Mouse (Mus musculus) layer of hippocampus, adult 2 months (tissue): ENCODE data around the gene Tspan2. TPM values are rescaled to one million over a fixed set of nuclear protein-coding genes. Genes with fewer than 3 reads are reported as not detected.

ENCODE experiments used
- DNase-seq, 2 experiments: peaks; one replicate each; pipeline ENCODE4 v3.0.0; 2022; ENCODE audit warnings: low spot score in 2 of 2
- H3K27ac ChIP-seq: fragments of 200-600 bp; 2 replicates; pipeline ENCODE4 v1.8.1; 2022
- H3K4me3 ChIP-seq: fragments of 200-600 bp; 2 replicates; pipeline ENCODE4 v1.8.1; 2022; ENCODE audit warnings: mild to moderate bottlenecking
- CTCF ChIP-seq: fragments of 200-600 bp; conservative IDR thresholded peaks from 2 replicates; pipeline ENCODE4 v1.8.1; 2022; ENCODE audit warnings: antibody characterized with exemption, mild to moderate bottlenecking, moderate library complexity
- total RNA-seq, 2 experiments: library from RNA; stranded (reverse); gene quantifications; 2 replicates each; pipeline ENCODE4 v1.2.3; 2021

Tspan2 gene
- total RNA-seq, 2 experiments from 2014 or later = 70.5 to 76.2 TPM

DNA sequence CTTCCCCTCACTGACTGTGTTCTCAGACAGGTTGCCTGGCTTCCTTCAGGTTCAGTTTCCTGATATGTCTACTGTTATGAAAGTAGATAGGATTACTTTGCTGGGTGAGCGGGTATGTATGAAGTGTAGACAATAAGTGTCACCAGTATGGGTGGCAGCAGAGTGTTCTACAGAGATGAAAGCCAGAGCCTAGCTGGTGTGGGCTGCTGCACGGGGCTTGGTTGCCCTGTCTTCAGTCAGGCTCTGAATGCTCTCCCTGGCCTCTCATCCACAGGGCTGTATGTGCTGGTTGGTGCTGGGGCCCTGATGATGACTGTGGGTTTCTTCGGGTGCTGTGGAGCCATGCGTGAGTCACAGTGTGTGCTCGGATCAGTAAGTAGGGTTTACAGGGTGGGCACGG, 22.7 kb downstream of the Tspan2 start:
- Histone ChIP-seq H3K27ac (peak overlapping the region; percentile 61), H3K4me3 (no peak overlapping the region)
- no peak for TF ChIP-seq CTCF
- DNase-seq = no peak

DNA sequence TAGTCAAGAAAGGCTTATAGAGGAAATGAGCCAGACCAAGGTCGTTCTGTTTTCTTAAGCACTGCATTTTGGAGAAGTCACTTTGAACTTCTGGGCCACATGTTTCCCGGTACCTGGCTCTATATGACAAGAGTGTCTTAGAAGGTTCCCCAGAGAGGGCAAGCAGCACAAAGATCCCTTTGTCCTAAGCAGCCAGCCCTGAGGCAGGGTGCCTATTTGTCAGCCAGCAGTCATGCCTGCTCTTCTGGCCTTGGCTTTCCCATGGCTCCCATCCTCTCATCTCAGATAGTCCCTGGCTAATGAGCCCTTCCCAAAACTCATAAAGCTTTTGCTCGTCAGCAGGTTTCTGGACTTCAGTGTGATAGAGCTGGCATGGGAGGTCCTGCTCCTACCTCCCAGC, 25.9 kb downstream of the Tspan2 start:
- no peak for TF ChIP-seq CTCF
- no peak overlapping the region for H3K4me3 ChIP-seq

DNA sequence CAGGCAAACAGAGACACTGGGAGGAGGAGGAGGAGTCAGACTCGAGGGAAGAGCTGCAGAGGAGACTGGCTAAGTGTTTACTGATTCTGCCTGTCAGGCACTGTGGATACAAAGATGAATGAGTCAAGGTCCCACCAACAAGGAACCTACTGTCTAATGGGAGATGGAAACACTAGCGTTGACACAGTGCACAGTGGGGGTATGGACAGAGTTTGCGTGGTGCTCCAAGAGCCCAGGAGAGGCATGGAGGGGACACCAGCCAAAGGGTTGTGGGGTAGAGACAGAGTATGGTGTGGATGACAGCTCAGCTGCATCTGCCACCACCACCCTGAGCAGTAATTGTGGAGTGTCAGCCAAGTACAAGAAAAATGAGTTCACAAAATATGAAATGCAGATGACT, 28.1 kb downstream of the Tspan2 start:
- Histone ChIP-seq H3K27ac (peak overlapping the region; percentile 80), H3K4me3 (no peak overlapping the region)
- DNase-seq = peak in 1 of 2 experiments; percentile 22
- no peak for TF ChIP-seq CTCF

More for the DNA sequence above, 25.9 kb downstream of the Tspan2 start:
- no peak for DNase-seq
- H3K27ac ChIP-seq = peak overlapping the region; percentile 46; the same call in 1 of the 2 replicates

GRCm38 (mm10) chr3:102763713-102764400, 29.5 kb downstream of the Tspan2 start:
- peak overlapping the region; percentile 80 for H3K27ac ChIP-seq
- 0 out of 2 replicates have a peak, but pooled peaks have one; percentile 7 for TF ChIP-seq CTCF
- DNase-seq = peak; percentile 28 to 67

DNA sequence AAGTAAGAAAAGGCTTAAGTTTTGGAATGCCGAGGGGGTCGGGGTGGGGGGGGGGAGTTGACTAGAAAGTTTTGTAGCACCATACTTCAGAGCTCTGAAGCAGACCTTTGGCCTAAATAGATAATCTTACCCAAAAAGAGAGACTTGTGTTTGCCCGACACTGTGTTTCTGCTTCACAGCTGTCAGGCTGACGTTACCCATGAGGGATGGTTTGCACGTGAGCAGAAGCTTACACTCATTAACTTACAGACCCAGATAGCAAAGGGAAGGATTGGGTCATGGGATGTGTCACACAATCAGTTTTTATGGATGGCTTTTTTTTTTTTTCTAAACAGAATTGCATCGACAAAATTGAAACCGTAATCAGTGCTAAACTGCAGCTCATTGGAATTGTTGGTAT, 30.5 kb downstream of the Tspan2 start:
- DNase-seq = no peak
- no peak for TF ChIP-seq CTCF
- Histone ChIP-seq H3K27ac (no peak overlapping the region), H3K4me3 (no peak overlapping the region)

More at GRCm38 (mm10) chr3:102763713-102764400, 29.5 kb downstream of the Tspan2 start:
- H3K4me3 ChIP-seq = no peak overlapping the region

DNA sequence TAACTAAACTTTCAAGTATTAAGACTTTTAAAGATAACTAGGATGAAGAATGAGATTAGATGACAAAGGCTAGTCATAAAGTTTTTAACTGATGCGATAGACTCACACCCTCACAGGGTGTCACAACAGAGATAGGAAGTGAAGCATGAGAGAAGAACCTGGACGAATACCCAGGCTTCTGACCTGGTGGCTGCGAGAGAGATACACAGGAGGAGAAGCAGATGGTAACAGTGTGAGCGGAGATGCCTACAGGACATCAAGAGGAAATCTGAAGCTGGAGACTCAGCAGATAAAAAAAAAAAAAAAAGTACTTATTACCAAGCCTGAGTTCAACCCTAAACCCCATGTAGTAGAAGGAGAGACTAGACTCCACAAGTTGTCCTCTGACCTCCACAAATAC, 38.7 kb downstream of the Tspan2 start:
- no peak for DNase-seq
- no peak overlapping the region for H3K4me3 ChIP-seq
- no peak overlapping the region for H3K27ac ChIP-seq
- TF ChIP-seq CTCF = no peak

- no peak within 1 kb of the TSS for H3K27ac ChIP-seq
- TF ChIP-seq CTCF = no peak
- DNase-seq = no peak
- H3K4me3 ChIP-seq = no peak within 1 kb of the TSS
These were observed 48.3 kb downstream of the Tspan2 start, which contains the start of gene Tshb for GRCm38 (mm10) chr3:102782618-102783017. Gene Tshb (minus strand): TSS chr3:102782718.

DNA sequence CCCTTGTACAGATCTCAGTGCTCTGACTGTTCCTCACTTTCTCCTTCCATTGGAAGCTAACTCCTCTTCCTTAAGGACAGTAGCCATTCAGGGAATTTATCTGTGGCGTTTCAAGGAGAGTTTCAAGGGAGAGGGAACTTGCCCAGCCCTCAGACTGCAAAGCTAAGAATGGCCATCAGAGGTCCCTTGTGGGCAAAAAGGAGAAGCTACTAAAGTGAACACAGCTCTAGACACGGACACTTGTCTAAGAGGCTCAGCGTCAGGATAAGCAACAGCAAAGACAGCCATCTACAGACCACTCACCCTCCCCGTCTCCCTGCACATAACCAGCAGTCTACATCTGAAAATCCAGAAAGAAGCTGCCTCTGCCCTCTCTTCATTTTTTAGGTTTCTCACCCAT, 53.0 kb downstream of the Tspan2 start:
- TF ChIP-seq CTCF = peak; percentile 54
- DNase-seq = no peak
- H3K27ac ChIP-seq = no peak overlapping the region
- no peak overlapping the region for H3K4me3 ChIP-seq

GRCm38 (mm10) chr3:102803937-102804336, 69.6 kb downstream of the Tspan2 start:
- Histone ChIP-seq H3K4me3 (no peak overlapping the region), H3K27ac (no peak overlapping the region)
- TF ChIP-seq CTCF = peak; percentile 88
- DNase-seq = peak; percentile 67 to 88

GRCm38 (mm10) chr3:102842386-102842785, 108.1 kb downstream of the Tspan2 start:
- no peak for DNase-seq
- no peak overlapping the region for H3K4me3 ChIP-seq
- no peak overlapping the region for H3K27ac ChIP-seq
- TF ChIP-seq CTCF = peak; percentile 51

DNA sequence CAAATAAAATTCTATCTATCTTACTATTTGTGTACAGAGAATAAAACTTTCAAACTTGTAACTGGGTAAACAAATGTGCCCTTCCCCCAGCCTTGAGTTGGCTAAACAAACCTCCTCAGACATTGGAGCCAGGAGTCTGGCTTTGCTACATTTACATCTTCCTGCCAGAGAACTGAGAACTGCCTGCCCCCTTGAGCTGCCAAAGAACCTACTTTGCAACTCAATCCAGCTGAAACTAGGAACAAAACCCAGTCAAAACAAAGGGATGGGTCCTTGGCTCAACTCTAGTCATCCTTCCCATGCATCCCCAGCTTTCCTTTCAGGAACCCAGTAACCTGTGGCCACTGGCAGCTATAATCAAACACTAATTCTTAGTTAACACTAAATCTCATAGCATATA, 114.3 kb downstream of the Tspan2 start:
- H3K4me3 ChIP-seq = no peak overlapping the region
- TF ChIP-seq CTCF = no peak
- DNase-seq = no peak
- no peak overlapping the region for H3K27ac ChIP-seq

Other genes starting within 250 kb of the Tspan2 start
- not detected for gene Tshb, start 48.2 kb downstream of the Tspan2 start, total RNA-seq
- gene Sycp1, start 201.6 kb downstream of the Tspan2 start, total RNA-seq = not detected
- not detected for gene Nr1h5, start 229.6 kb downstream of the Tspan2 start, total RNA-seq